Mouse (Mus musculus): Measurements from ENCODE around the gene Stk4.
A peak's percentile ranks its signal among the peaks of the same experiment; 100 is the strongest.

Gene Stk4

GRCm38 (mm10) chr2:164081577-164081976 is 11.5 kb downstream of the Stk4 start:
- no peak for DNase-seq

- DNase-seq: no peak
Observed at GRCm38 (mm10) chr2:164082175-164082574, 12.1 kb downstream of the Stk4 start.

- DNase-seq: no peak
Observed at GRCm38 (mm10) chr2:164083609-164084341, 13.7 kb downstream of the Stk4 start.

GRCm38 (mm10) chr2:164084342-164084700 is 14.2 kb downstream of the Stk4 start:
- DNase-seq: no peak

GRCm38 (mm10) chr2:164087416-164088017 is 17.4 kb downstream of the Stk4 start:
- DNase-seq: no peak

- DNase-seq: no peak
Observed at GRCm38 (mm10) chr2:164089508-164089907, 19.4 kb downstream of the Stk4 start.

- no peak for DNase-seq
Observed at GRCm38 (mm10) chr2:164094152-164094551, 24.0 kb downstream of the Stk4 start.

- DNase-seq: peak; percentile 77
Observed at GRCm38 (mm10) chr2:164098603-164099250, 28.6 kb downstream of the Stk4 start.

- no peak for DNase-seq
Observed at GRCm38 (mm10) chr2:164101936-164102335, 31.8 kb downstream of the Stk4 start.

- DNase-seq: no peak
Observed at GRCm38 (mm10) chr2:164102366-164102765, 32.2 kb downstream of the Stk4 start.

GRCm38 (mm10) chr2:164103501-164103900 is 33.4 kb downstream of the Stk4 start:
- DNase-seq: peak; percentile 32

GRCm38 (mm10) chr2:164106287-164107035 is 36.3 kb downstream of the Stk4 start:
- DNase-seq: no peak

- DNase-seq: no peak
Observed at GRCm38 (mm10) chr2:164107125-164107874, 37.2 kb downstream of the Stk4 start.

- no peak for DNase-seq
Observed at GRCm38 (mm10) chr2:164108501-164108900, 38.4 kb downstream of the Stk4 start.

GRCm38 (mm10) chr2:164111546-164111945 is 41.4 kb downstream of the Stk4 start:
- DNase-seq: no peak

- no peak for DNase-seq
Observed at GRCm38 (mm10) chr2:164114051-164114450, 43.9 kb downstream of the Stk4 start.

- no peak for DNase-seq
Observed at GRCm38 (mm10) chr2:164115531-164115930, 45.4 kb downstream of the Stk4 start.

- no peak for DNase-seq
Observed at GRCm38 (mm10) chr2:164119503-164119902, 49.4 kb downstream of the Stk4 start.

GRCm38 (mm10) chr2:164123169-164123766 is 53.1 kb downstream of the Stk4 start:
- no peak for DNase-seq

GRCm38 (mm10) chr2:164126533-164126955 is 56.4 kb downstream of the Stk4 start:
- peak; percentile 26 for DNase-seq

- no peak for DNase-seq
Observed at GRCm38 (mm10) chr2:164127297-164127696, 57.2 kb downstream of the Stk4 start.
